Mouse (Mus musculus) limb, embryonic 15.5 days (tissue): Measurements from ENCODE around the gene Sec14l5. TPM values are rescaled to one million over a fixed set of nuclear protein-coding genes. Genes with fewer than 3 reads are reported as not detected.

ENCODE experiments used
- ATAC-seq: fragments of 200-750 bp; cut with Nextera tagmentation; 2 replicates; pipeline ENCODE4 v1.8.0; 2017; ENCODE audit warnings: low read depth, moderate TSS enrichment; ENCODE audit not compliant: insufficient number of reproducible peaks, low FRiP score, low TSS enrichment
- H3K27ac ChIP-seq: fragments of 300-500 bp; sonication (generic); 2 replicates; pipeline ENCODE4 v1.5.1; 2015; ENCODE audit warnings: moderate library complexity, mild to moderate bottlenecking, inconsistent platforms
- H3K27me3 ChIP-seq: fragments of 300-500 bp; sonication (generic); 2 replicates; pipeline ENCODE4 v1.6.1; 2015; ENCODE audit warnings: inconsistent platforms
- H3K36me3 ChIP-seq: fragments of 300-500 bp; sonication (generic); 2 replicates; pipeline ENCODE4 v1.6.1; 2015; ENCODE audit warnings: inconsistent platforms
- H3K4me1 ChIP-seq: fragments of 300-500 bp; sonication (generic); 2 replicates; pipeline ENCODE4 v1.6.1; 2015; ENCODE audit warnings: inconsistent platforms
- H3K4me2 ChIP-seq: fragments of 300-500 bp; sonication (generic); 2 replicates; pipeline ENCODE4 v1.6.1; 2015; ENCODE audit warnings: mild to moderate bottlenecking, inconsistent platforms
- H3K4me3 ChIP-seq: fragments of 300-500 bp; sonication (generic); 2 replicates; pipeline ENCODE4 v1.5.1; 2015; ENCODE audit warnings: mild to moderate bottlenecking, inconsistent platforms
- H3K9ac ChIP-seq: fragments of 300-500 bp; sonication (generic); 2 replicates; pipeline ENCODE4 v1.6.1; 2015; ENCODE audit warnings: inconsistent platforms
- H3K9me3 ChIP-seq: fragments of 300-500 bp; sonication (generic); 2 replicates; pipeline ENCODE4 v1.6.1; 2016; ENCODE audit warnings: inconsistent platforms
- WGBS: fragments of 180-500 bp; shearing (Covaris S2); methylation state at CpG from one replicate; pipeline ENCODE4 v1.1.7; 2015; 5-methylcytosine and 5-hydroxymethylcytosine counted together
- polyA plus RNA-seq: library from polyadenylated mRNA; unstranded; fragments of >200 nt; fragmentation: Nextera tagmentation; extraction: Ambion mirVana; gene quantifications from 2 replicates; pipeline ENCODE4 v1.2.1, GENCODE M21; 2015

Gene Sec14l5
- polyA plus RNA-seq, 1 experiment from 2014 or later = 0.09 TPM

DNA sequence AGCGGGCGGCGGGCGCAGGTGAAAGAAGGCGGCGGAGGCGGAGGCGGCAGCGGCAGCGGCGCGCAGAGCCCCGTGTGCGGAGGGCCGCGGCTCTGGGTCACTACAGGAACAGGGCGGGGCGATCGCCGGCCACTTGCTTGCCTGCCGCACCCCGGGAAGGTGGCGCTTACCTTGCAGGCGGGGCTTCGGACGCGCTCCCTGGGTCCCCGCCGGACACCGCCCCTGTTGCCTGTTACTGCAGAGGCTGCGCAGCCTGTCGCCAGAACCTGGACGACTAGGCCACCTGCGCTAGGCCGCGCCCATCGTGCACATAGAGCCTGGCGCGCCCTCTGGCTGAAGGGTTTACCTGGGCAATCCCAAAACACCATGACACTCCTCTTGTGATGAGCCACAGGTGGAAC is 14.5 kb upstream of the Sec14l5 start, which contains the start of gene Ppl:
Gene Ppl (minus strand): TSS at position 21 of the 401 bp plus-strand sequence.
- ATAC-seq = no peak
- H3K9ac ChIP-seq = 0 out of 2 replicates have a peak within 1 kb of the TSS, but pooled peaks have one; percentile 12
- peaks cover 39% of the 10 kb centered on the region for H3K4me1 ChIP-seq
- WGBS = 2% methylated on average over 37 of the region's 39 CpGs
- H3K4me3 ChIP-seq = peak within 1 kb of the TSS; percentile 38
- no peaks in the 10 kb centered on the region for H3K9me3 ChIP-seq
- H3K4me2 ChIP-seq = peak within 1 kb of the TSS; percentile 51
- H3K27me3 ChIP-seq = peaks cover 72% of the 10 kb centered on the region
- H3K36me3 ChIP-seq = no peaks in the 10 kb centered on the region
- H3K27ac ChIP-seq = peak within 1 kb of the TSS; percentile 65

DNA sequence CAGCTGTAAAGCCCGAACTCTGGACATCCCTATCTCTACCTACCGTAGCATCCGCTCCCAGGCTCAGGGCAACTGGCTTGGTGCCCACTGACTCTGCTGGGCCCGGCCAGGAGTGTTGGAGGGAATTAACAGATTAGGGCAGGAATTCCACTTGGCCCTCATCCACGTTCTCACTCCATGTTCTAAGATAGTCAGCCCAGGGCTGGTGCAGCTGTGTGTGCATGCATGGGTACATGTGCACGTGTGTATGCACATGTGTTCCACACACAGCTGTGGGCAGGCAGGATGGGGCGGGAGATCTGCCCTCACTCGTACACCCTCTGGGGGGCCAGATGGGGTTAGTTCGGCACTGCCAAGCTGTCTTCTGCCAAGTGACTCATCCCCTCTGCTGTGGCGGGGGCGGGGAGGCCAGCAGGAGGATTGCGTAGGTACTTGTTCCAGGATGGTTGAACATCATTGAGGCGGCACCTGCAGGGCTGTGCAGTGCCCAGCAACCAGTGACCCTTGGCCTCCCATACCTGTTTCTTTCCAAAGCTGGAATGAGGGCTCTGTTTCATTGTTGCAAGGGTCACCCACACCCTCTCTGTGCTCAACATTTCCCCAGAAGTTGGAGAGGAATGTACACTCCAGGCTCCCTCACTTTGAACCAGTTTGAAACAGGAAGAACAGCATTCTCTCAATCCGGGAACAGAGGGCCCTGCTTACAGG is 12.1 kb upstream of the Sec14l5 start:
- Histone ChIP-seq H3K9me3 (no peaks in the 10 kb centered on the region), H3K4me3 (no peak overlapping the region), H3K27me3 (peaks cover 54% of the 10 kb centered on the region), H3K4me1 (peaks cover 41% of the 10 kb centered on the region), H3K9ac (no peak overlapping the region), H3K36me3 (no peaks in the 10 kb centered on the region), H3K4me2 (no peak overlapping the region), H3K27ac (peak overlapping the region; percentile 71; the same call in 1 of the 2 replicates)
- ATAC-seq = peak; percentile 78
- WGBS = 53% methylated on average over 14 of the region's 14 CpGs

DNA sequence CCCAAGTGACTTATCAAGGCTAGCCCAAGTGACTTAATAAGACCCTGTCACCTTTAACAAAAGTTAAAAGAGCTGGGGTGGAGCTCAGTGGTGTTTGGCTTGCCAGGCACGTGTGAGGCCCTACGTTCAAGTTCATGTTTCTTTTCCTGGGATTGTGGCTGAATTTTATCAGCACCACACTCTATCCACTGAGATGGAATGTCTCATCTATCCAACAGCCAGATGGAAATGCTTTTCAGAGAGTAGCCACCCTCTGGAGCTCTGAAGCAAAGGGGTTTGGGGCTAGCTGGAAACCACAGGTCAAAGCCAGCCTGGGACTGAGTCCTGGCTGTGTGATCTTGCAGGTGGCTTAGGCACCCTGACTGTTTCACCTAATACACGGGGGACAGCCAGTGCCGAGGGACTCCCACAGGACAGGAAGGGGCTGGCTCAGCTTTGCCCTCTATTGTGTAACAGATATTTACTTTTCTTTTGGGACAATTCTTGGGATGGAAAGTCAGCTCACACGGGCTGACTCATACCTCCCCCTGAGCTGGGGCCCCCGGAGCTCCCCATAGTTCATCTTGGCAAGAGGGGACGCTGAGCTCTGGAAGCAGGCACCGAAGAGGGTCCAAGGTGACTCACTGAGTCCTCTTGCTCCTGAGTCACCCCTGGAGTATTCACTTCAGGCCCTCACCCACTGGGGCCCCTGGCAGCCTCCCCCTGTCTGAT is 11.2 kb upstream of the Sec14l5 start:
- no peaks in the 10 kb centered on the region for H3K9me3 ChIP-seq
- ATAC-seq = no peak
- 63% methylated on average over 8 of the region's 8 CpGs for WGBS
- no peak overlapping the region for H3K9ac ChIP-seq
- H3K4me1 ChIP-seq = peaks cover 39% of the 10 kb centered on the region
- H3K4me2 ChIP-seq = no peak overlapping the region
- peaks cover 46% of the 10 kb centered on the region for H3K27me3 ChIP-seq
- peak overlapping the region; percentile 71 for H3K27ac ChIP-seq
- no peaks in the 10 kb centered on the region for H3K36me3 ChIP-seq
- no peak overlapping the region for H3K4me3 ChIP-seq

DNA sequence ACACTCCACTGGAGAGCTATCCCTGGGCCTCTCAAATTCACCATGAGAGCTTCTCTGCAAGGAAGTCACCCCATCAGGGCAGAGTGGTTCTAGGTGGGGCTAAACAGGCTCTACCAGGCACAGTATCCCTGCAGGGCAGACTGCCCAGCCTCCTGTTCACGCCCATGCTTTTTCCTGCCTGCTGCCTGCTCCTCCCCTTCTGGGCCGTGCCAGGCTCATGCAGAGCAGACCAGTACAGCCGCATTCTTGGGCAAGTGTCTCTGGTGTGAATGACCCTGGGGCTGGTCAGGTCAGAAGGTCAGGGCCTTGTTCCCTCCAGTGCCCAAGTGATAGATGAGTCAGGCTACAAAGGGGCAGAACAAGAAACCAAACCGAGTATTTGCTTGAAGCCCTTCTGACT is 10.4 kb upstream of the Sec14l5 start:
- Histone ChIP-seq H3K9ac (no peak overlapping the region), H3K27ac (peak overlapping the region; percentile 71), H3K4me1 (peaks cover 31% of the 10 kb centered on the region), H3K4me3 (no peak overlapping the region), H3K9me3 (no peaks in the 10 kb centered on the region), H3K4me2 (no peak overlapping the region), H3K36me3 (no peaks in the 10 kb centered on the region), H3K27me3 (peaks cover 38% of the 10 kb centered on the region)
- WGBS = 16% methylated on average over 4 of the region's 4 CpGs
- no peak for ATAC-seq

DNA sequence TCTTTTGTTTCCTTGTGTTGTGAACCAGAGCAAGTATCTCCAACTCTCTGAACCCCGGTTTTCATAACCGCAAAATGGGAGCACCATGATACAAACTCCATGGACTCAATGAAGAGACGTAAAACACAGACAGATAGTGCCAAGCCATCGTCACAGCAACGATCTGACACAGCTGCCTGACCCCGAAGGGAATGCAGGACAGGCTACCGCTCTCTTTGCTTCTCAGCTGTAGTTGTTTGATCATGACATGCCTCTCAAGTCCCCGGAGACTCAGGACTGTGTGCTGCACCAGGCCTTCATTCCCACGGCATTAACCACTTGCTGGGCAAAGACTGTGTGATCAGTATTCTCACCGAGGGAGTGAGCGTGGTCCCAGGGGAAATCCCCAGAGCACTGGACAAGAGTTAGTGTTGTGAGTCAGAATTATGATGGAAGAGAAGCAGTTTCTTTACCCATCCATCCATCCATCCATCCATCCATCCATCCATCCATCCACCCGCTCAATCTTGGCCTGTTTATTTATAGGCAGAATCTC is 9.8 kb upstream of the Sec14l5 start:
- Histone ChIP-seq H3K4me3 (no peak overlapping the region), H3K36me3 (no peaks in the 10 kb centered on the region), H3K4me2 (no peak overlapping the region), H3K9ac (no peak overlapping the region), H3K9me3 (no peaks in the 10 kb centered on the region), H3K27me3 (peaks cover 32% of the 10 kb centered on the region), H3K4me1 (peaks cover 26% of the 10 kb centered on the region), H3K27ac (no peak overlapping the region; the same call in 1 of the 2 replicates)
- ATAC-seq = no peak
- 61% methylated on average over 12 of the region's 12 CpGs for WGBS

DNA sequence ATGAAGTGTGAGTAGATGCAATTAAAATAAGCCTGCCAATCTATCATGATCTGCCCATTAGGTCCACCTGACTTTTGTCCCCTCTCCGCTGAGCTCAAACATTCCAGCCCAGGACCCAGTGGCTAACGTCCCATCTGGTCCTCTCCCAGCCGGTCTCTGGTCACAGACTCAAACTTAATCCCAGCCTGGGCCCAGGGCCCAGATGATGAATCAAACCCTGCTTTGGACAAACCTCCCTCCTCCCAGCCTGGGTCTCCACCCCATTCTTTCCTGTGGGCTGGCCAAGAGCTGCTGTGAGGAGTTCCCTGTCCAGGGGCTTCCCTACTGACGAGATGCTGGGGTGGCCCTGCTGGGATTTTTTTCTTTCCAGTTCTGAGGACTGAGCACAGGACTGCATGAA is 7.2 kb upstream of the Sec14l5 start:
- Histone ChIP-seq H3K4me2 (no peak overlapping the region), H3K4me3 (no peak overlapping the region), H3K4me1 (peaks cover 15% of the 10 kb centered on the region), H3K9ac (no peak overlapping the region), H3K36me3 (no peaks in the 10 kb centered on the region), H3K9me3 (no peaks in the 10 kb centered on the region), H3K27me3 (peaks cover 8% of the 10 kb centered on the region; the same call in 1 of the 2 replicates), H3K27ac (no peak overlapping the region)
- WGBS = 29% methylated on average over 4 of the region's 4 CpGs
- ATAC-seq = no peak

DNA sequence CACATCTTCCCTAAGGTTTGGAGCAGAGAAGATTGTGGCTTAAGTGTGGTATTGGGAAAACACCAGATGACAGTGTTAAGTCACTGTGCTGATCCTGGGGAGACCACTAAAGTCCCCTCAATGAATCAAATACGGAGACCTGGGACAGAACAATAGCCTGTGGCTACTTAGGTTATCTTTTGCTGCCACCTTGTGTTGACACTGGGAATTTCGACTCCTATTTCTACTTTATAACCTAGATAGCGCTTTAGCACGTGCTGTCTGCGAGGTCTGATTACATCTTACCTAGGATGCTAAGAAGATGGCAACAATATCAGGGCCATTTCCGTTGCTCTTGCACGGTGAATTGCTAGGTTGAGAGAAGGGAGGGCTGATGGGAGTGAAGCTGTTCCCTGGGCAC is 1.3 kb upstream of the Sec14l5 start:
- Histone ChIP-seq H3K9ac (no peak overlapping the region), H3K27me3 (peaks cover 34% of the 10 kb centered on the region), H3K36me3 (no peaks in the 10 kb centered on the region), H3K27ac (no peak overlapping the region), H3K4me2 (no peak overlapping the region), H3K4me1 (peaks cover 13% of the 10 kb centered on the region), H3K4me3 (no peak overlapping the region), H3K9me3 (no peaks in the 10 kb centered on the region)
- no peak for ATAC-seq
- under 1% methylated on average over 7 of the region's 7 CpGs for WGBS

DNA sequence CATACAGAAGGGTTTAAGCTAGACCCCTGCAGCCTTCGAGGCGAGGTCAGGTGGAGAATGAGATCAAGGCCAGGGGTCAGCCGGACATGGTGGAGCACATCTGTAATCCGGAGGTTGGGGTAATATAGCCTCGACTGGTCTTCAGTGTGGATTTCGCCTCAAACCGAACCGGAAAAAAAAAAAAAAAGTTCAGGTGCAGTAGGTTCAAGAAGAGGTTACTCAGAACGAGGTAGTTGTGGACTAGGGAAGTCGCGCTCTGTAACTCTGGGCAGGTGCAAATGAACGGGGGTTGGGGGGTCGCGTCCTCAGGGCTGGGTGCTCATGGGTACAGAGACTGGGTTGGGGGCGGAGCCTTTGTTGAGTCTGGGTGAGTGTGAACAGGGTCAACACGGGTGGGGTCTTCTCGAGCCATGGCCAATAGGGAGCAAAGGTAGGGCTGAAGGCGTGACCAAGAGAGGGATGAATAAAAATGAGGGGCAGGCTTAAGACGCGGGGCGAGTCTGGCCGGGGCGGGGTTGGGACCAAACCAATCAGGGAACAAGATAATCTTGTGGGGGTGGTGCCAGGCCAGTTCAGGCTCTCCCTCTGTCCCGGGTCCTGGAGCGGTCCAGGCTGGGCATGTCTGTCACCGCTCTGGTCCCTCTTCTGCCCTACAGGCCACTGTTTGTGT is 407 bp upstream of the Sec14l5 start:
- Histone ChIP-seq H3K9me3 (no peaks in the 10 kb centered on the region), H3K4me3 (peak overlapping the region; percentile 34), H3K4me1 (peaks cover 13% of the 10 kb centered on the region), H3K36me3 (no peaks in the 10 kb centered on the region), H3K27me3 (peaks cover 34% of the 10 kb centered on the region), H3K4me2 (peak overlapping the region; percentile 52), H3K27ac (no peak overlapping the region), H3K9ac (0 out of 2 replicates have a peak overlapping the region, but pooled peaks have one; percentile 15)
- 2% methylated on average over 26 of the region's 26 CpGs for WGBS
- peak; percentile 76 for ATAC-seq

DNA sequence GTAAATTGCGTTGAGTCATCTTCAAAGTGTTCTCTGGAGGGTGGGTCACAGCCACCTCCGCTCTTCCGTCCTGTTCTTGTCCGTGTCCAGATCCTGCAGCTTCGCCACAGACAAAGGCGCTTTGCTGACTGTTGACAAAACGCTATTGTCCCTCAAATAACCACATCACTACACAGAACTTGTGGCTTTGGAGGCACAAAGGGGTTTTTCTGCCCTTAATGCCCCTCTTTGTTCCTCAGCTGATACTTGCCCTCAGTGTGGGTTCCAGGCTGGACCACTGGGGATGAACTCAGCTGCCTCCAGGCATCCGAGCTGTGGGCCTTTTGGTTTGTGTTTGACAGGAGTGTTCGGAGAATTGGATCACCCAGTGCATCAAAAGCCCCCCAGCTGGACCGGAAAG is 3.6 kb downstream of the Sec14l5 start:
- Histone ChIP-seq H3K27me3 (peaks cover 34% of the 10 kb centered on the region), H3K36me3 (no peaks in the 10 kb centered on the region), H3K9ac (no peak overlapping the region), H3K4me3 (no peak overlapping the region), H3K4me2 (no peak overlapping the region), H3K4me1 (peaks cover 13% of the 10 kb centered on the region), H3K27ac (no peak overlapping the region), H3K9me3 (no peaks in the 10 kb centered on the region)
- ATAC-seq = no peak
- 80% methylated on average over 10 of the region's 10 CpGs for WGBS

DNA sequence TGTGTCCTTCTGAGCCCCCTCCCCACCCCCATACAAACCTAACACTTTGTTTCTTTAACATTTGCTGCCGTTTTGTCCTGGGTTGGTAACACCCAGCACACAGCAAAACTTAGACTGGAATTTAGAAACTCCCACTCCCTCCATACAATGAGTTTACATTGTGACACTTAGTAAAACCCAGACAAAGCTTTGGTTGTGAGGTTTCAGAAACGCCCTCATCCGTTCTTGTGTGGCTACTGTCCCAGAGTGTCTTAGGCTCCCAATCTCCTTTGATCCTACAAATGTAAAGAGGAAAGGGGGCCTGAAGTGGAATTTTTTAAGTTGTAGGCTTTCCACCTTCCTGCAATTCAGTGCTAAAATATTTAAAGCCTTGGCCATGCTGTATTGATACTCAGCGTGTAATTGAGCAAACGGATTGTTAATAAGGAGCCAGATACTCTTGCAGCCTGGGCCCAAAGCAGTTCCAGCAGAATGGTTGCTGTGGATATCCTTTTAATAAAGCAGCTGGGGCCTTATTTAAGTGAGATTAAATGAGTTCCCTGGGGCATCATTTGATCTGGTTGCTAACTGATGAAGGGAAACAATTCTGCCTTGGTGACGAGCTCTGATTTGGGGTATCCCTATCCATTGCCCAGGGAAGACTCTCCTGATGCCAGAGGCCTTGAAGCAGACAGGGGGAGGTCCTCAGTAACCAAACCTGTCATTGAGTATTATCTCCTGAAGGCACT is 6.6 kb downstream of the Sec14l5 start:
- Histone ChIP-seq H3K9me3 (no peaks in the 10 kb centered on the region), H3K4me2 (no peak overlapping the region), H3K4me1 (no peaks in the 10 kb centered on the region), H3K27me3 (peaks cover 10% of the 10 kb centered on the region), H3K9ac (no peak overlapping the region), H3K27ac (no peak overlapping the region), H3K4me3 (no peak overlapping the region), H3K36me3 (no peaks in the 10 kb centered on the region)
- whole genome bisulfite sequencing = 44% methylated on average over 6 of the region's 6 CpGs
- no peak for ATAC-seq

DNA sequence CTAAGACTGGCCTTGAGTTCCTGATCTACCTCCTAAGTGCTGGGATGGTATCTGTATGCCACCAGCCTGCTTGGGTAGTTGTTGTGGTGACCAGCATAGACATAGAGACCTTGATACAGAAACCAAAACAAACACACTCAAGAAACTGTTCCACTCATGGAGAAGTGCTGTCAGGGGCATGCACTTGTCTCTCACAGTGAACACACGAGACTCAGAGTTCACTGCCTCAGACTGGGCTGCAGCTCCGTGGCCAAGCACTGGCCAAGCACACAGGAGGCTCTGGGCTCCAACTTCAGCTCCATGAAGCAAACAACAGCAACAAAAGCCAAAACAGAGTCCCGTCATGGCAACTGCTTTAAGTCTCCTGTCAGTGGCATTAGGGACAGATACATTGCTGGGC is 8.1 kb downstream of the Sec14l5 start:
- Histone ChIP-seq H3K27ac (no peak overlapping the region), H3K4me2 (no peak overlapping the region), H3K9ac (no peak overlapping the region), H3K9me3 (no peaks in the 10 kb centered on the region), H3K27me3 (no peaks in the 10 kb centered on the region), H3K4me1 (no peaks in the 10 kb centered on the region), H3K36me3 (no peaks in the 10 kb centered on the region), H3K4me3 (no peak overlapping the region)
- 59% methylated on average over 3 of the region's 3 CpGs for WGBS
- ATAC-seq = no peak
